Mouse (Mus musculus) thymus, adult 2 months (tissue): Measurements from ENCODE around the gene Hist1h1c. TPM values are rescaled to one million over a fixed set of nuclear protein-coding genes. Genes with fewer than 3 reads are reported as not detected.
"Not testable (repeated sequence)": the region's sequence is repeated elsewhere in the genome, so short reads cannot be mapped to it uniquely, and the experiment has no call there.

Experiments used
- DNase-seq: peaks from one replicate; pipeline ENCODE4 v3.0.0; 2021
- H3K27ac ChIP-seq: fragments of 200-500 bp; 2 replicates; pipeline ENCODE4 v1.5.1; 2012; ENCODE audit warnings: low read length, control low read depth; ENCODE audit not compliant: control insufficient read depth, insufficient read depth
- H3K27me3 ChIP-seq: fragments of 200-500 bp; 2 replicates; pipeline ENCODE4 v1.6.1; 2012; ENCODE audit warnings: mild to moderate bottlenecking, low read length, moderate library complexity, mixed read lengths; ENCODE audit not compliant: control insufficient read depth, insufficient read depth
- H3K36me3 ChIP-seq: fragments of 200-500 bp; 2 replicates; pipeline ENCODE4 v1.6.1; 2012; ENCODE audit warnings: mild to moderate bottlenecking, low read length, moderate library complexity; ENCODE audit not compliant: control insufficient read depth, insufficient read depth
- H3K4me1 ChIP-seq: fragments of 200-500 bp; replicated peaks from 2 replicates; pipeline ENCODE4 v1.6.1; 2012; ENCODE audit warnings: low read length; ENCODE audit not compliant: control insufficient read depth, insufficient read depth
- H3K4me3 ChIP-seq: fragments of 200-500 bp; 2 replicates; pipeline ENCODE4 v1.5.1; 2012; ENCODE audit warnings: mild to moderate bottlenecking, low read length, control low read depth, moderate library complexity; ENCODE audit not compliant: control insufficient read depth, insufficient read depth
- CTCF ChIP-seq: fragments of 200-500 bp; IDR thresholded peaks from 2 replicates; pipeline ENCODE4 v1.5.1; 2012; ENCODE audit warnings: mild to moderate bottlenecking, control low read depth, low read length, moderate library complexity, borderline replicate concordance; ENCODE audit not compliant: control insufficient read depth, poor library complexity, insufficient read depth; ENCODE audit errors: extremely low read depth
- POLR2A ChIP-seq: fragments of 200-500 bp; IDR thresholded peaks from 2 replicates; pipeline ENCODE4 v1.6.1; 2012; ENCODE audit warnings: mild to moderate bottlenecking, low read length, control low read depth, moderate library complexity; ENCODE audit not compliant: control insufficient read depth, poor library complexity, insufficient read depth; ENCODE audit errors: extremely low read depth
- WGBS: fragments of 180-500 bp; shearing (Covaris S2); methylation state at CpG from one replicate; pipeline ENCODE4 v1.1.7; 2018; 5-methylcytosine and 5-hydroxymethylcytosine counted together
- polyA plus RNA-seq: library from polyadenylated mRNA; depleted of rRNA; stranded (reverse); fragments of >200 nt; gene quantifications from 2 replicates; pipeline ENCODE4 v1.2.3, GENCODE M21; 2012

The Hist1h1c gene
- polyA plus RNA-seq, 1 experiment: 40.9 TPM

DNA sequence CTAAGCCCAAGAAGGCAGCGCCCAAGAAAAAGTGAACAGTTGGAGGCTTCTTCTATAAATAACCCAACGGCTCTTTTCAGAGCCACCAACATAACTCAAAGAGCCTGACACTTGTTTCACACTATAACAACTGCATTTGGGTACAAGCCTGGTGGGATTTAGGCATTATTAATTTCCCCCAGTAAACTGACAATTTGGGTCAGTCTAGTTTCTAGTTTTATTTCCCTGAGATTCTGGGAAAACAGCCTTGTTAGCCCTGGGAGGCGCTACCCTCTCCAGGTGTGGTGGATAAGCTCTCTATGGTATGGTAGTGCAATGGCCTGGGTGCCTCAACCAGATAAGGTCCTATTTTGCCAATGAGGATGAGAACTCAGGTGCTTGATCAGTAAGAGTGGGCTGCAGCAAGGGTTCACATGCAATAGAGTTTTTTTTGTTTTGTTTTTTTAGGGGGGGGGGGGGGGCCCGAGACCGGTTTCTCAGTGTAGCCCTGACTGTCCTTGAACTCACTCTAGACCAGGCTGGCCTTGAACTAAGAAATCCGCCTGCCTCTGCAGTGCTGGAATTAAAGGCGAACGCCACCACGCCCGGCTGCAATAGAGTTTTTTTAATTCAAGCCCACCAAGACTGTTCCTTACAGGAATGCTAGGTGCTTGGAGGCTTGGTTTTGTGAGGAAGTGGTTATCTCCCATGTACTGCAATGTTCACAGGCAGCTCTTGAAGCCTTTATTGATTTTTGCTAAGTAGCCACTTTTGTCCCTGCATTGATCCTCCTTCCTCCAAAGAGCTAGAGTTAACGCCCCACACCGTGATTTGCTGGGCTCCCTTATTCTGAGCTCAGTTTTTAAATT, 25.9 kb downstream of the Hist1h1c start:
- peaks cover 9% of the 10 kb centered on the region for H3K4me1 ChIP-seq
- H3K4me3 ChIP-seq: peak overlapping the region; percentile 74

GRCm38 (mm10) chr13:23765172-23765513, 26.5 kb downstream of the Hist1h1c start:
- H3K27ac ChIP-seq: no peak overlapping the region
- TF ChIP-seq POLR2A: no peak

More for the DNA sequence above, 25.9 kb downstream of the Hist1h1c start:
- no peaks in the 10 kb centered on the region for H3K36me3 ChIP-seq
- TF ChIP-seq CTCF (no peak), POLR2A (no peak)
- no peaks in the 10 kb centered on the region for H3K27me3 ChIP-seq
- 50% methylated on average over 12 of the region's 12 CpGs for WGBS
- DNase-seq: no peak
- peak overlapping the region; percentile 94 for H3K27ac ChIP-seq

GRCm38 (mm10) chr13:23766772-23767171, 28.2 kb downstream of the Hist1h1c start:
- TF ChIP-seq POLR2A (no peak), CTCF (no peak)
- Histone ChIP-seq H3K27ac (no peak overlapping the region), H3K4me1 (peaks cover 9% of the 10 kb centered on the region), H3K36me3 (no peaks in the 10 kb centered on the region), H3K27me3 (no peaks in the 10 kb centered on the region), H3K4me3 (no peak overlapping the region)
- DNase-seq: no peak

More at GRCm38 (mm10) chr13:23765172-23765513, 26.5 kb downstream of the Hist1h1c start:
- H3K4me3 ChIP-seq: no peak overlapping the region
- DNase-seq: no peak
- H3K27me3 ChIP-seq: no peaks in the 10 kb centered on the region
- H3K4me1 ChIP-seq: peaks cover 9% of the 10 kb centered on the region
- WGBS: 50% methylated on average over 1 of the region's 1 CpGs
- no peaks in the 10 kb centered on the region for H3K36me3 ChIP-seq

DNA sequence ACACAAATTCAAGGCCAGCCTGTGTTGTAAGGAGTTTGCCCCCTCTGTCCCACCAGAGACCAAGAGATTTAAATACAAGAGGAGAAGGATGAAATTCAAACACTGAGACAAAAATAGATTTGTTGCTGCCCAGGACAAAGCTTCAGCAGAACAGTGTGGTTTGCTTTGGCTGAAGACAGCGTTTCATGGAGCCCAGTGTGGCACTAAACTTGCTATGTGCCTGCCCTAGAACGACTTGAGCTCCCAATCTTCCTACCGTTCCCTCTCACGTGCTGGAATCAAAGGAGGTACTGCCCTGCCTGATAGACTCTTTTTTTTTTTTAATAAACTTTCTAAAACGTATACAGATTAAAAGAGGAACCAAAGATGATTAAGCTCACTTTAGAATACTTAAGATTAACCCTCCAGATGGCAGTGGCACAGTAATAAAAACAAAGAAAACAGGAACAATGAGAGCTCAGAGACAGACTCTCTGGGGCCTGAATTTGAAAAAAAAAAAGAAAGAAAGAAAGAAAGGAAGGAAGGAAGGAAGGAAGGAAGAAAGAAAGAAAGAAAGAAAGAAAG, 30.3 kb downstream of the Hist1h1c start:
- whole genome bisulfite sequencing: 19% methylated on average over 5 of the region's 5 CpGs
- H3K36me3 ChIP-seq: no peaks in the 10 kb centered on the region

DNA sequence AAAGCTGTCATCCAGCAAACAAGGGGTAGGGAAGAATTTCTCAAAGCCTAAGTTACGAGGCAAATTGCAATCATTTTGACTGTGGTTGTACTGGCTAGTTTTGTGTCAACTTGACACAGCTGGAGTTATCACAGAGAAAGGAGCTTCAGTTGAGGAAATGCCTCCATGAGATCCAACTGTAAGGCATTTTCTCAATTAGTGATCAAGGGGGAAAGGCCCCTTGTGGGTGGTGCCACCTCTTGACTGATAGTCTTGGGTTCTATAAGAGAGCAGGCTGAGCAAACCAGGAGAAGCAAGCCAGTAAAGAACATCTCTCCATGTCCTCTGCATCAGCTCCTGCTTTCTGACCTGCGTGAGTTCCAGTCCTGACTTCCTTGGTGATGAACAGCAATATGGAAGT, 31.0 kb downstream of the Hist1h1c start, which contains the start of gene Trim38:
Gene Trim38 (plus strand): TSS at position 301 of the 400 bp plus-strand sequence.
- H3K36me3 ChIP-seq, H3K4me3 ChIP-seq, DNase-seq, H3K27ac ChIP-seq, H3K27me3 ChIP-seq, H3K4me1 ChIP-seq: not testable (repeated sequence)
- 94% methylated on average over 2 of the region's 2 CpGs for WGBS

More for the DNA sequence above, 30.3 kb downstream of the Hist1h1c start:
- H3K4me1 ChIP-seq: peaks cover 7% of the 10 kb centered on the region
- no peak for TF ChIP-seq CTCF
- TF ChIP-seq POLR2A: no peak
- DNase-seq: no peak
- no peaks in the 10 kb centered on the region for H3K27me3 ChIP-seq
- no peak overlapping the region for H3K27ac ChIP-seq
- H3K4me3 ChIP-seq: no peak overlapping the region

DNA sequence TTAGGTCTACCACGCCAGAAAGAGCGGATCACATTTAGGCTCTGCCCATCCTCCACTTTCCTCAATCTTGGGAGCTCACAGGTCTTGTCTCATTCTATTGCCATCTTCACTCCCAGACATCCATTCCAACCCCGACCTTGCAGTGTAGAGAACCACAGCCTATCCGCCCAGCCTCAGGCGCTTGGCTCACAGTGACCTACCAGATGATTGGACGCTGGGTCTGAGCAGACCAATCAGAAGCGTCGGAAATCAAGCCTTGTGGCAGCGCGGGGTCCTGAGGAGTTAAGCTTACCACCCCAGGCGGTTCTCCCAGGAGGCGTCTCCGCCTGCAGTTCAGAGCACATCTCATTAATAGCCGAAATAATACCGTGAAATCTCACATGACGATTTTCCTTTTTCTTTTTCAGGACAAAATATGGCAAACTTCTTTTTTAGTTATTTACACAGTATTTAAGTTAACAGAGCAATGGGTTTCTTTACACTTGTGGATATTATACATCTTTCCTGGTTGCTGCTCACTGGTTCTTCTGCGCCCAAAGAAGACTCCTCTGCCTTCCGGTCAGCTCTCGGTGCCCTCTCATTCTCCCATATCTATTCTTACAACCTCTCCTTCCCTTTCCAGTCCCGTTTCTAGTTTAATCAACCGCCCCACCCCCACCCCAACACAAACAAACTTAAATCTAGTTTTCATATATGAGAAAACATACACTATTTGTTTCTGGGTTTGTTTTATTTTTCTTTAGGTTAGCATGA, 34.1 kb downstream of the Hist1h1c start:
- no peak for TF ChIP-seq CTCF
- TF ChIP-seq POLR2A: no peak
- DNase-seq: no peak
- H3K36me3 ChIP-seq: no peaks in the 10 kb centered on the region
- H3K4me1 ChIP-seq: no peaks in the 10 kb centered on the region
- WGBS: 74% methylated on average over 21 of the region's 21 CpGs
- H3K4me3 ChIP-seq: no peak overlapping the region
- H3K27ac ChIP-seq: no peak overlapping the region
- H3K27me3 ChIP-seq: no peaks in the 10 kb centered on the region
